Mouse (Mus musculus) liver, embryonic 16.5 days (tissue): Measurements from ENCODE around the gene Mex3a. TPM values are rescaled to one million over a fixed set of nuclear protein-coding genes. Genes with fewer than 3 reads are reported as not detected.

Source experiments
- ATAC-seq: fragments of 200-750 bp; cut with Nextera tagmentation; 2 replicates; pipeline ENCODE4 v1.8.0; 2017; ENCODE audit warnings: low read depth, mild to moderate bottlenecking, moderate number of reproducible peaks, moderate library complexity
- H3K27ac ChIP-seq: fragments of 300-500 bp; sonication (generic); 2 replicates; pipeline ENCODE4 v1.5.1; 2014; ENCODE audit warnings: mild to moderate bottlenecking, low read length
- H3K27me3 ChIP-seq: fragments of 300-500 bp; sonication (generic); 2 replicates; pipeline ENCODE4 v1.6.1; 2014; ENCODE audit warnings: low read depth, low read length, mixed read lengths; ENCODE audit not compliant: control insufficient read depth, insufficient read depth
- H3K36me3 ChIP-seq: fragments of 300-500 bp; sonication (generic); 2 replicates; pipeline ENCODE4 v1.6.1; 2014; ENCODE audit warnings: mild to moderate bottlenecking; ENCODE audit not compliant: control insufficient read depth, insufficient read depth
- H3K4me1 ChIP-seq: fragments of 300-500 bp; sonication (generic); 2 replicates; pipeline ENCODE4 v1.6.1; 2014; ENCODE audit warnings: low read depth, low read length, mixed read lengths; ENCODE audit not compliant: control insufficient read depth
- H3K4me2 ChIP-seq: fragments of 300-500 bp; sonication (generic); 2 replicates; pipeline ENCODE4 v1.6.1; 2014; ENCODE audit warnings: low read depth, low read length, mixed read lengths
- H3K4me3 ChIP-seq: fragments of 300-500 bp; sonication (generic); 2 replicates; pipeline ENCODE4 v1.5.1; 2014; ENCODE audit warnings: low read depth, mild to moderate bottlenecking, low read length
- H3K9ac ChIP-seq: fragments of 300-500 bp; sonication (generic); 2 replicates; pipeline ENCODE4 v1.6.1; 2014; ENCODE audit warnings: low read depth, low read length
- H3K9me3 ChIP-seq: fragments of 300-500 bp; sonication (generic); replicated peaks from 2 replicates; pipeline ENCODE4 v1.6.1; 2016; ENCODE audit warnings: low read length; ENCODE audit not compliant: control insufficient read depth
- WGBS: fragments of 180-500 bp; shearing (Covaris S2); extraction: QIAGEN DNeasy Blood & Tissue Kit; methylation state at CpG from one replicate; pipeline ENCODE4 v1.1.7; 2014; ENCODE audit not compliant: insufficient replicate concordance; 5-methylcytosine and 5-hydroxymethylcytosine counted together
- polyA plus RNA-seq: library from polyadenylated mRNA; unstranded; fragments of >200 nt; fragmentation: Nextera tagmentation; extraction: Ambion mirVana; gene quantifications from 2 replicates; pipeline ENCODE4 v1.2.1, GENCODE M21; 2015

Mex3a gene
- polyA plus RNA-seq, 1 experiment from 2014 or later, result 0.44 TPM

GRCm38 (mm10) chr3:88563442-88563841 is 31.2 kb downstream of the Mex3a start:
- Histone ChIP-seq H3K4me2 (no peak overlapping the region), H3K4me1 (peaks cover 7% of the 10 kb centered on the region; the same call in 1 of the 2 replicates), H3K9me3 (no peaks in the 10 kb centered on the region), H3K27ac (no peak overlapping the region), H3K9ac (no peak overlapping the region), H3K4me3 (no peak overlapping the region), H3K36me3 (peaks cover 42% of the 10 kb centered on the region), H3K27me3 (no peaks in the 10 kb centered on the region)
- WGBS, result 74% methylated on average over 4 of the region's 4 CpGs
- no peak for ATAC-seq

DNA sequence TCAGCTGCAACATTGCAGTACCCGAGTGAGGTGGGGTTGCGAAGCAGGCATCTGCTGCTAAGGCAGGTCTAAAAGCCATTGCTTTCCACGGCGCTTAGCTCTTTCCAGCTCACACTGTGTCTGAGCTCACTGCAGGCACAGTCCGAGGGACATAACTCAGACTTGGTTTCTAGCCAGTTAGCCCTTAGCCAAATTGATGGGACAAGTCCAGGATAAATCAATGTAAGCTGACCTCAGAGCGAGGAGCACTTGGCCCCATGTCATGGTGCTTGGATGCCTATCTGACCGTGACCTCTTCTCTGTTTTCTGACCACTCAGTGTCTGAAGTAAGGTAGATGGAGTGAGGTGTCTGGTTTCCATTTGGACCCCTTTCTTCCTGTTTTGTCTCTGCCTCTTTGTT is 31.8 kb downstream of the Mex3a start:
- Histone ChIP-seq H3K27ac (no peak overlapping the region), H3K9ac (no peak overlapping the region), H3K4me3 (no peak overlapping the region), H3K4me2 (no peak overlapping the region), H3K9me3 (no peaks in the 10 kb centered on the region), H3K36me3 (peaks cover 47% of the 10 kb centered on the region), H3K27me3 (no peaks in the 10 kb centered on the region), H3K4me1 (peaks cover 10% of the 10 kb centered on the region; the same call in 1 of the 2 replicates)
- whole genome bisulfite sequencing, result 78% methylated on average over 7 of the region's 7 CpGs
- ATAC-seq, result no peak; the same call in 1 of the 2 replicates

- no peak overlapping the region for H3K9ac ChIP-seq
- WGBS, result 71% methylated on average over 3 of the region's 3 CpGs
- no peak for ATAC-seq
- H3K4me1 ChIP-seq, result peaks cover 15% of the 10 kb centered on the region; the same call in 1 of the 2 replicates
- no peaks in the 10 kb centered on the region for H3K27me3 ChIP-seq
- no peaks in the 10 kb centered on the region for H3K9me3 ChIP-seq
- H3K4me3 ChIP-seq, result no peak overlapping the region
- peak overlapping the region; percentile 36; the same call in 1 of the 2 replicates for H3K27ac ChIP-seq
- no peak overlapping the region for H3K4me2 ChIP-seq
- H3K36me3 ChIP-seq, result peaks cover 34% of the 10 kb centered on the region
Measured at GRCm38 (mm10) chr3:88566116-88566515, 33.9 kb downstream of the Mex3a start.

GRCm38 (mm10) chr3:88566536-88567061 is 34.4 kb downstream of the Mex3a start:
- no peaks in the 10 kb centered on the region for H3K27me3 ChIP-seq
- peaks cover 32% of the 10 kb centered on the region for H3K36me3 ChIP-seq
- WGBS, result 65% methylated on average over 4 of the region's 4 CpGs
- no peak overlapping the region for H3K4me2 ChIP-seq
- peaks cover 15% of the 10 kb centered on the region; the same call in 1 of the 2 replicates for H3K4me1 ChIP-seq
- H3K9me3 ChIP-seq, result no peaks in the 10 kb centered on the region
- H3K9ac ChIP-seq, result no peak overlapping the region
- H3K4me3 ChIP-seq, result no peak overlapping the region
- peak; percentile 59 for ATAC-seq
- peak overlapping the region; percentile 36; the same call in 1 of the 2 replicates for H3K27ac ChIP-seq

- peaks cover 32% of the 10 kb centered on the region for H3K36me3 ChIP-seq
- no peak overlapping the region for H3K4me3 ChIP-seq
- peak overlapping the region; percentile 79 for H3K27ac ChIP-seq
Measured at GRCm38 (mm10) chr3:88567892-88568291, 35.7 kb downstream of the Mex3a start.

DNA sequence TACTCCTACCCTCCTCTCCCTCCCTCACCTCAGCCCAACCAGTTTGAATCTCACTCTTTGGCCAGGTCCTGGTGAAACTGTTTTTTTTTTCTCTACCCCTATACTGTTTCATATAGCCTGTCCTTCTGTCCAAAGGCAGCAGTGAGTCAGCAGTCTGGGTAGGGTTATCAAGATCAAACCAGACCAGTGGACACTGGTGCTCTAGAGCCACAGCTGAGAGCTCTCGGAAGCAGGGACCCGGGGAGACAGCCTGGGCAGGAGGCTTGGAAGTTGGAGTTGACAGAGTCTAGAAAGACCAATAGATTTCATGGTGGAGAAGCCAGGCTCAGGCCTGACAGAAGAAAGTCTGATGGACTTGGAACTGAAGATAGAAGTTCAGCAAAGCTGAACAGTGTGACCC is 36.4 kb downstream of the Mex3a start:
- ATAC-seq, result peak; percentile 55
- Histone ChIP-seq H3K36me3 (peaks cover 32% of the 10 kb centered on the region), H3K4me3 (no peak overlapping the region), H3K9me3 (no peaks in the 10 kb centered on the region), H3K27ac (peak overlapping the region; percentile 79), H3K4me2 (no peak overlapping the region), H3K27me3 (no peaks in the 10 kb centered on the region), H3K9ac (no peak overlapping the region), H3K4me1 (peaks cover 15% of the 10 kb centered on the region; the same call in 1 of the 2 replicates)
- 74% methylated on average over 2 of the region's 2 CpGs for WGBS

More at GRCm38 (mm10) chr3:88567892-88568291, 35.7 kb downstream of the Mex3a start:
- Histone ChIP-seq H3K9me3 (no peaks in the 10 kb centered on the region), H3K9ac (no peak overlapping the region), H3K27me3 (no peaks in the 10 kb centered on the region), H3K4me2 (no peak overlapping the region), H3K4me1 (peaks cover 15% of the 10 kb centered on the region; the same call in 1 of the 2 replicates)
- WGBS, result 79% methylated on average over 6 of the region's 6 CpGs
- ATAC-seq, result no peak

DNA sequence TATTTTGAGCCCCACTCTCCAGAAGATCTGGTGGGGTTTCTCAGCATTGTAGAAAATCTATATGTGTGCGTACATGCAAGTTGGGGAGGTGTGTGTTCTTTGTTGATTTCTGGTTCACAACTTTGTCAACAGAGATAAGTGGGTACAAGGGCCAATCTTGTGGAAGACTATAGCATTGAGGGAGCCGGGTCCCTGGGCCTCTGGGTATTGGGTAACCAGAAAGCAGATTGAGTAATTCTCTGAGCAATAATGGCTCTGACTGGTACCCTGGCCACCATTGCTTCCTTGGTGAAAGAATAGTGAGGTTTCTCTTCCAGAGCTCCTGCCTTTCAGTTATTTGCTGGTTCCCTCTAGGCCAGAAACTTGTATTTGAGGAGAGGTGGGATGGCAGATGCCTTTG is 36.9 kb downstream of the Mex3a start:
- Histone ChIP-seq H3K9ac (no peak overlapping the region), H3K27ac (peak overlapping the region; percentile 79), H3K9me3 (no peaks in the 10 kb centered on the region), H3K27me3 (no peaks in the 10 kb centered on the region), H3K4me2 (no peak overlapping the region), H3K36me3 (peaks cover 29% of the 10 kb centered on the region), H3K4me1 (peaks cover 15% of the 10 kb centered on the region; the same call in 1 of the 2 replicates), H3K4me3 (no peak overlapping the region)
- peak; percentile 76 for ATAC-seq
- 51% methylated on average over 2 of the region's 2 CpGs for WGBS

DNA sequence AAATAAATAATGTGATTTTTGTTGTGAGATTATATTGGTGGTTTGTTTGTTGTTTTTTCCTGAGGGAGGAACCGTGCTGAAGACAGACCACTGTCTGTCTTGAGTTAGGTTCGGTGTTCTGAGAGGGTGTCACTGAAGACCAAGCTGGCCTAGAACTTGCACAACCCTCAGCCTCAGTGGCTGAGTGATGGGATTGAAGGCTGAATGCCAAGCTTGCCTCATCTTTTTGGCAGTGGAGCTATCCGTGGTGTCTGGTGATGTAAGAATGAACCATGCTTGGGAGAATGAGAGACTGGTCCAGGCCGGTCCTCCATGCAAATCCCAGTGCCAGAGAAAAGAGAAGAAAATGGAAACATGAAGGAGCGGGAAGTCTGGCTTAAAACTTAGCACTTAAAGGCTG is 37.5 kb downstream of the Mex3a start:
- Histone ChIP-seq H3K9me3 (no peaks in the 10 kb centered on the region), H3K27me3 (no peaks in the 10 kb centered on the region), H3K36me3 (peaks cover 27% of the 10 kb centered on the region), H3K9ac (no peak overlapping the region), H3K4me1 (peaks cover 15% of the 10 kb centered on the region; the same call in 1 of the 2 replicates), H3K4me3 (no peak overlapping the region), H3K27ac (peak overlapping the region; percentile 64; the same call in 1 of the 2 replicates), H3K4me2 (no peak overlapping the region)
- no peak for ATAC-seq
- WGBS, result 82% methylated on average over 5 of the region's 5 CpGs

DNA sequence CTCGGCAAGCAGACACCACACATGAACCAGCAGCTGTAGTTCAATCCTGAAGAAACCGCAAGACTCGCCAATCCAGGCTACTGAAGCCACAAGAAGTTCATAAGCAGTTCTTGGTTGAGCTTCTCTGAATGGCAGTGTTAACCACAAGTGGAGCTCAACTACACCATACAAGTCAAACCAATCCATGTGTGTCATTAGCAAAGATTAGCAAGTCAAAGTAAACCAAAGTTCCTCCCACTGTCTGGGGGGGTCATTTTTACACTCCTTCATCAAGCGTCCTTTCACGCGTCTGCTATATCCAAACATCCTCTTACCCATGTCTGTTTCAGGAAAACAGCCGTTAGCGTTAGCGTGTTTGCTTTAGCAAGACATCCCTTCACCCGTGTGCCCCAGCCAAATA is 38.1 kb downstream of the Mex3a start:
- Histone ChIP-seq H3K36me3 (peaks cover 26% of the 10 kb centered on the region), H3K9ac (no peak overlapping the region), H3K9me3 (no peaks in the 10 kb centered on the region), H3K27me3 (no peaks in the 10 kb centered on the region), H3K4me3 (no peak overlapping the region), H3K4me2 (no peak overlapping the region), H3K27ac (no peak overlapping the region), H3K4me1 (peaks cover 15% of the 10 kb centered on the region; the same call in 1 of the 2 replicates)
- WGBS, result 85% methylated on average over 10 of the region's 10 CpGs
- ATAC-seq, result no peak
